Mouse (Mus musculus): ENCODE results near the gene Abca2. TPM values are rescaled to one million over a fixed set of nuclear protein-coding genes. Genes with fewer than 3 reads are reported as not detected.

The Abca2 gene
- polyA plus RNA-seq, 1 experiment from 2014 or later, result 5.6 TPM

DNA sequence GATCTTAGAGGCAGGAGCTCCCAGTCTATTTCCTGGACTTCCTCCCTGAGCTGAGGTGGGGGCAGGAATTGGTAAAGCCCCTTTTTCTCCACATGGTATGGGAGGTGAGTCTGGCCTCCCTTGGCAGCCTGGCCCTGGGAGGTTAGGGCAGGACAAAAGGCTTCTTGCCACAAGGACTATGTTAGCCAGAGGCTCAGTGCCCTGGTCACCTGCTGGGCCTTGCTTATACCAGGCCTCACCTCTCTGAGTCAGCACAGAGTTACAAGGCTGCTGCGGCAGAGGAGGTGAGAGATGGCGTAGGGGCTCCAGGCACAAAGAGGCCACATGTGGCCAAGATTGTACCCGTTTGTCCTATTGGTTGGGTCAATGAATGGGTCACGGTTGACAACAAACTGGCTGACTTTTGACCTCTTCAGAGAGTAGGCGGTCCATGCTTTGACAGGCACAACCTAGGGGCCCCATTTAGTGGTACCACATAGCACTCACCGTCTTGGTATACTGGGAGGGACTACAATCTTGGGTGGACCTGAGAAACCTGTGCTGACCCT is 2.9 kb downstream of the Abca2 start:
- Histone ChIP-seq H3K4me3 (ENCODE audit: low read depth, low read length) (no peak overlapping the region), H3K4me2 (ENCODE audit: low read depth) (no peak overlapping the region), H3K36me3 (ENCODE audit: control insufficient read depth, insufficient read depth, low read length) (no peaks in the 10 kb centered on the region; the same call in 1 of the 2 replicates), H3K4me1 (ENCODE audit: control insufficient read depth, insufficient read depth, low read length) (0 out of 2 replicates have a peak, but pooled peaks cover 3% of the 10 kb centered on the region), H3K27ac (ENCODE audit: low read depth, low read length) (no peak overlapping the region), H3K9me3 (ENCODE audit: control insufficient read depth, low read length) (no peaks in the 10 kb centered on the region), H3K27me3 (ENCODE audit: control insufficient read depth, insufficient read depth, low read length) (peaks cover 6% of the 10 kb centered on the region; the same call in 1 of the 2 replicates), H3K9ac (ENCODE audit: low read length) (no peak overlapping the region)
- ATAC-seq (ENCODE audit: insufficient read depth, low FRiP score, low TSS enrichment) (no peak), DNase-seq (ENCODE audit: low spot score) (no peak)
- 38% methylated on average over 6 of the region's 6 CpGs for WGBS

DNA sequence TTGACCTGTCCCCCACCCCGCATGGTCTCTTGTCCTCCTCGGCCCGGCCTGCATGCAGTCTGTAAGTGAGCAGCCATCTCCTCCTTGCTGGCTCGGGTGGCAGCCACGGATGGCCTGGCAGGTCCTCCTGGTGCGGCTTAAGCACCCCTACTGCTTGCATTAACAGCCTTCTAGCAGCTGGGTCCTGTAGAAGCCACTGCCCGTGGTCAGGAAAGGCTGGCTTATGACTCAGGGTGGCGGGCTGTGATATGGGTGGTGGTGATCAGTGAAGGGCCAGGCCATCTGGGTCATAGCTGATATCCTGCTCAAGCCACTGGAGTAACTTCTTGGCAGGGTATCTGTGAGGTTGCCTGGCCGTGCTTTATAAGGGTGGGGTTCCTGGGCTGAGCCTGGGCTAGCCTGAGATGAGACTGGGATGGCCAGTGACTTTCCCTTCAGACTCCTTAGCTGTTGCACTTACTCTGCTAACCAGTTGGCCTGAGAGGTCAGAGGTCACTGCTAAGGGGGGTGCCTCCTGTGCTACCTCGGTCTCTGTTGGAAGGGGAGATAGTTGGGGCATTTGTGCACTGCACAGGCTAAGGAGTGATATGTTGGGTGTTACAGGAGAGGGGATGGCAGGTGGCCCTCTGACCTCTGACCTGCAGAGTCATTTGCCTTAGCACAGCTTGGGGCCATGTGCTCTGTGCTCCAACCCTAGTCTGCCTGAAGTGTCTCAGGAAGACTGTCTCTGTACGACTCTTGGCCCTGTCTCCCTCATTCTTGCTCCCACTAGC is 4.0 kb downstream of the Abca2 start:
- peaks cover 6% of the 10 kb centered on the region; the same call in 1 of the 2 replicates for H3K27me3 ChIP-seq (ENCODE audit: control insufficient read depth, insufficient read depth, low read length)
- 75% methylated on average over 11 of the region's 11 CpGs for WGBS
- 0 out of 2 replicates have a peak, but pooled peaks cover 3% of the 10 kb centered on the region for H3K4me1 ChIP-seq (ENCODE audit: control insufficient read depth, insufficient read depth, low read length)
- no peaks in the 10 kb centered on the region for H3K9me3 ChIP-seq (ENCODE audit: control insufficient read depth, low read length)
- H3K36me3 ChIP-seq (ENCODE audit: control insufficient read depth, insufficient read depth, low read length), result no peaks in the 10 kb centered on the region; the same call in 1 of the 2 replicates
- H3K9ac ChIP-seq (ENCODE audit: low read length), result no peak overlapping the region
- H3K4me3 ChIP-seq (ENCODE audit: low read depth, low read length), result no peak overlapping the region
- H3K4me2 ChIP-seq (ENCODE audit: low read depth), result no peak overlapping the region
- H3K27ac ChIP-seq (ENCODE audit: low read depth, low read length), result no peak overlapping the region
- DNase-seq (ENCODE audit: low spot score) (no peak), ATAC-seq (ENCODE audit: insufficient read depth, low FRiP score, low TSS enrichment) (no peak)

DNA sequence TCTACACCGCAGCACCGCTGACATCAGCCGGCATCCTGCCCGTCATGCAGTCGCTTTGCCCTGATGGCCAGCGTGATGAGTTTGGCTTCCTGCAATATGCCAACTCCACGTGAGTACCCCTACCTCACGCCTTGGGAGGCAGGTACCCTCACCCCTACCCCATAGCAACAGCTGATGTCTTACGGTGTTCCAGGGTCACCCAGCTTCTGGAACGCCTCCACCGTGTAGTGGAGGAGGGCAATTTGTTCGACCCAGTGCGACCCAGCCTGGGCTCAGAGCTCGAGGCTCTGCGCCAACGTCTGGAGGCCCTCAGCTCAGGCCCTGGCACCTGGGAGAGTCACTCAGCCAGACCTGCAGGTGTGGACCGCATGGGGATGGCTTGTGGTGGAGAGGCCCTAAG is 4.6 kb downstream of the Abca2 start:
- no peak for DNase-seq (ENCODE audit: low spot score)
- H3K9ac ChIP-seq (ENCODE audit: low read length), result no peak overlapping the region
- no peaks in the 10 kb centered on the region for H3K9me3 ChIP-seq (ENCODE audit: control insufficient read depth, low read length)
- no peak for ATAC-seq (ENCODE audit: insufficient read depth, low FRiP score, low TSS enrichment)
- no peak overlapping the region for H3K4me2 ChIP-seq (ENCODE audit: low read depth)
- no peak overlapping the region for H3K27ac ChIP-seq (ENCODE audit: low read depth, low read length)
- peaks cover 6% of the 10 kb centered on the region; the same call in 1 of the 2 replicates for H3K27me3 ChIP-seq (ENCODE audit: control insufficient read depth, insufficient read depth, low read length)
- 88% methylated on average over 17 of the region's 17 CpGs for WGBS
- no peaks in the 10 kb centered on the region; the same call in 1 of the 2 replicates for H3K36me3 ChIP-seq (ENCODE audit: control insufficient read depth, insufficient read depth, low read length)
- 0 out of 2 replicates have a peak, but pooled peaks cover 3% of the 10 kb centered on the region for H3K4me1 ChIP-seq (ENCODE audit: control insufficient read depth, insufficient read depth, low read length)
- no peak overlapping the region for H3K4me3 ChIP-seq (ENCODE audit: low read depth, low read length)

DNA sequence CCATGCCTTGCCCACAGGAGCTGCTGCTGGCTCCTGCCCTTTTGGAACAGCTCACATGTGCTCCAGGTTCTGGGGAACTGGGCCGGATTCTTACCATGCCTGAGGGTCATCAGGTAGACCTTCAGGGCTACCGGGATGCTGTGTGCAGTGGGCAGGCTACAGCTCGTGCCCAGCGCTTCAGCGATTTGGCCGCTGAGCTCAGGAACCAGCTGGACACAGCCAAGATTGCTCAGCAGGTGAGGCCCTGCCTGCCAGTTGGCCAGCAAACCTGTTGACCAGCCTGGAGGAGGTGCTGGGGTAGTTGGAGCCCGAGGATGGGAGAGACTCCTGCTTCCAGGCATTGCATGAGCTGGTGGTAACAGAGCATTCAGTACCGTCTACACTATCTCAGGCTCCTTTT is 5.8 kb downstream of the Abca2 start:
- peaks cover 3% of the 10 kb centered on the region; the same call in 1 of the 2 replicates for H3K36me3 ChIP-seq (ENCODE audit: control insufficient read depth, insufficient read depth, low read length)
- no peak overlapping the region for H3K9ac ChIP-seq (ENCODE audit: low read length)
- DNase-seq (ENCODE audit: low spot score), result no peak
- no peak overlapping the region for H3K27ac ChIP-seq (ENCODE audit: low read depth, low read length)
- no peaks in the 10 kb centered on the region for H3K9me3 ChIP-seq (ENCODE audit: control insufficient read depth, low read length)
- no peak overlapping the region for H3K4me3 ChIP-seq (ENCODE audit: low read depth, low read length)
- no peak overlapping the region for H3K4me2 ChIP-seq (ENCODE audit: low read depth)
- peaks cover 6% of the 10 kb centered on the region; the same call in 1 of the 2 replicates for H3K27me3 ChIP-seq (ENCODE audit: control insufficient read depth, insufficient read depth, low read length)
- ATAC-seq (ENCODE audit: insufficient read depth, low FRiP score, low TSS enrichment), result no peak
- WGBS, result 90% methylated on average over 8 of the region's 8 CpGs
- H3K4me1 ChIP-seq (ENCODE audit: control insufficient read depth, insufficient read depth, low read length), result 0 out of 2 replicates have a peak, but pooled peaks cover 3% of the 10 kb centered on the region

DNA sequence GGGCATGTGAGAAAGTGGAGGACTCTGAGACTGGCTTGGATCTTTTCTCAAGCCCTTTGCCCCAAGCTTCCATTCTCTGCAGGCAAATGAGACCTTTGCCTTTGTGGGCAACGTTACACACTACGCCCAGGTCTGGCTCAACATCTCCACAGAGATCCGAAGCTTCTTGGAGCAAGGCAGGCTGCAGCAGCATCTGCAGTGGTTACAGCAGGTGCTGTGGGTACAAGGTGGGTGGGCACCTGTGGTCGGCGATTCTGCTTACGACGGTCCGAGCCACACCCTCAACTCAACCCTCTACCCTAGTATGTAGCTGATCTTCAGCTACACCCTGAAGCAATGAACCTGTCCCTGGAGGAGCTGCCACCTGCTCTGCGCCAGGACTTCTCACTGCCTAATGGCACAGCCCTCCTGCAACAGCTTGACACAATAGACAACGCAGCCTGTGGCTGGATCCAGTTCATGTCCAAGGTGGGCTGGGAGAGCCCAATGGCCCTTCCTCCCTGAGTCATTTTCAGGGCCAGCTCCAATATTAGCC is 7.8 kb downstream of the Abca2 start:
- Histone ChIP-seq H3K9me3 (ENCODE audit: control insufficient read depth, low read length) (no peaks in the 10 kb centered on the region), H3K4me2 (ENCODE audit: low read depth) (no peak overlapping the region), H3K9ac (ENCODE audit: low read length) (no peak overlapping the region), H3K4me3 (ENCODE audit: low read depth, low read length) (no peak overlapping the region), H3K27ac (ENCODE audit: low read depth, low read length) (no peak overlapping the region), H3K4me1 (ENCODE audit: control insufficient read depth, insufficient read depth, low read length) (no peaks in the 10 kb centered on the region), H3K36me3 (ENCODE audit: control insufficient read depth, insufficient read depth, low read length) (peaks cover 3% of the 10 kb centered on the region; the same call in 1 of the 2 replicates), H3K27me3 (ENCODE audit: control insufficient read depth, insufficient read depth, low read length) (no peaks in the 10 kb centered on the region)
- ATAC-seq (ENCODE audit: insufficient read depth, low FRiP score, low TSS enrichment) (no peak), DNase-seq (ENCODE audit: low spot score) (no peak)
- 96% methylated on average over 10 of the region's 10 CpGs for WGBS

GRCm38 (mm10) chr2:25441067-25441466 is 12.6 kb downstream of the Abca2 start:
- no peaks in the 10 kb centered on the region for H3K4me1 ChIP-seq (ENCODE audit: control insufficient read depth, insufficient read depth, low read length)
- H3K36me3 ChIP-seq (ENCODE audit: control insufficient read depth, insufficient read depth, low read length), result peaks cover 3% of the 10 kb centered on the region
- ATAC-seq (ENCODE audit: insufficient read depth, low FRiP score, low TSS enrichment) (no peak), DNase-seq (ENCODE audit: low spot score) (no peak)
- no peaks in the 10 kb centered on the region for H3K27me3 ChIP-seq (ENCODE audit: control insufficient read depth, insufficient read depth, low read length)
- no peak overlapping the region for H3K4me3 ChIP-seq (ENCODE audit: low read depth, low read length)
- no peak overlapping the region for H3K9ac ChIP-seq (ENCODE audit: low read length)
- WGBS, result 91% methylated on average over 20 of the region's 20 CpGs
- no peaks in the 10 kb centered on the region for H3K9me3 ChIP-seq (ENCODE audit: control insufficient read depth, low read length)
- no peak overlapping the region for H3K4me2 ChIP-seq (ENCODE audit: low read depth)
- H3K27ac ChIP-seq (ENCODE audit: low read depth, low read length), result no peak overlapping the region

DNA sequence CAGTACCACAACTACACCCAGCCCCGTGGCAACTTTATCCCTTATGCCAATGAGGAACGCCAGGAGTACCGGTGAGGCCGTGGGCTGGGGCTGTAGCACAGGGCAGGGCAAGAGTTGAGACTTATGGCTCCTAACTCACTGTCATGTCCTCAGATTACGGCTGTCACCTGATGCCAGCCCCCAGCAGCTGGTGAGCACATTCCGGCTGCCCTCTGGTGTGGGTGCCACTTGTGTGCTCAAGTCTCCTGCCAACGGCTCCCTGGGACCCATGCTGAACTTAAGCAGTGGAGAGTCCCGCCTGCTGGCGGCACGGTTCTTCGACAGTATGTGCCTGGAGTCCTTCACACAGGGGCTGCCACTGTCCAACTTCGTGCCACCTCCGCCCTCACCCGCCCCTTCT is 14.2 kb downstream of the Abca2 start:
- Histone ChIP-seq H3K4me1 (ENCODE audit: control insufficient read depth, insufficient read depth, low read length) (no peaks in the 10 kb centered on the region), H3K9ac (ENCODE audit: low read length) (no peak overlapping the region), H3K4me2 (ENCODE audit: low read depth) (no peak overlapping the region), H3K36me3 (ENCODE audit: control insufficient read depth, insufficient read depth, low read length) (peaks cover 3% of the 10 kb centered on the region), H3K27me3 (ENCODE audit: control insufficient read depth, insufficient read depth, low read length) (no peaks in the 10 kb centered on the region), H3K4me3 (ENCODE audit: low read depth, low read length) (no peak overlapping the region), H3K27ac (ENCODE audit: low read depth, low read length) (no peak overlapping the region), H3K9me3 (ENCODE audit: control insufficient read depth, low read length) (no peaks in the 10 kb centered on the region)
- WGBS, result 94% methylated on average over 14 of the region's 14 CpGs
- DNase-seq (ENCODE audit: low spot score) (no peak), ATAC-seq (ENCODE audit: insufficient read depth, low FRiP score, low TSS enrichment) (no peak)

GRCm38 (mm10) chr2:25450853-25451647 is 22.5 kb downstream of the Abca2 start:
- no peak overlapping the region for H3K4me3 ChIP-seq (ENCODE audit: low read depth, low read length)
- ATAC-seq (ENCODE audit: insufficient read depth, low FRiP score, low TSS enrichment) (no peak), DNase-seq (ENCODE audit: low spot score) (no peak)
- no peaks in the 10 kb centered on the region for H3K27me3 ChIP-seq (ENCODE audit: control insufficient read depth, insufficient read depth, low read length)
- no peaks in the 10 kb centered on the region for H3K9me3 ChIP-seq (ENCODE audit: control insufficient read depth, low read length)
- WGBS, result 88% methylated on average over 8 of the region's 8 CpGs
- no peak overlapping the region for H3K9ac ChIP-seq (ENCODE audit: low read length)
- H3K27ac ChIP-seq (ENCODE audit: low read depth, low read length), result no peak overlapping the region
- no peaks in the 10 kb centered on the region for H3K4me1 ChIP-seq (ENCODE audit: control insufficient read depth, insufficient read depth, low read length)
- no peaks in the 10 kb centered on the region; the same call in 1 of the 2 replicates for H3K36me3 ChIP-seq (ENCODE audit: control insufficient read depth, insufficient read depth, low read length)
- no peak overlapping the region for H3K4me2 ChIP-seq (ENCODE audit: low read depth)
